Mouse (Mus musculus) ZHBTc4 (cell line): ENCODE measurements at regions not wholly inside any gene's neighbourhood (a gene's known extent, or its start where the extent isn't known, plus 50 kb on each side); places are given as distances from the start of the nearest gene placed in this dataset.

Experiments
- DNase-seq: peaks from one replicate; pipeline ENCODE4 v3.0.0-alpha.2; 2011; ENCODE audit warnings: low read depth, low spot score

DNA sequence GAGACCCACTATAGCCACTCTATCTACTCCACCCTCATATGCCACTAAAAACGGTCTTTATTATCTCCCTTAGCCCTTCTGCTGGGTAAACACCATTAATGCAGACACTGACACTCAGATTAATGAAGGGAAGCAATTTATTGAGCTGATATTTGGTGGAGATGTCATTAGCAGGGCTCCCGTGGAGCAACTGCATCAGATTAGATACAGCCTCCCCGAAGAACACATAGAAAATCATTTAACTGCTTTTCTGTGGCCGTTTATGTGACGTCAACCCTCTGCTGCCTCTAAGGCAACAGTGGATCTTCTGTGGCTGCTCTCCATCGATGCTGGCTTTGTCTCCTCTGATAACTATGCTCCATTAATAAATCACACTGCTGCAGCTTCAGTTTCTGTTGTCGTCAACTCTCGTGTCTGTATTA is 207.2 kb upstream of the Hnrnpa3 start:
- no peak for DNase-seq

- DNase-seq: no peak
Observed at GRCm38 (mm10) chr2:75452274-75453148, 206.6 kb upstream of the Hnrnpa3 start.

- no peak for DNase-seq
Observed at GRCm38 (mm10) chr2:75455481-75455880, 203.6 kb upstream of the Hnrnpa3 start.

- DNase-seq: no peak
Observed at GRCm38 (mm10) chr2:75456272-75456671, 202.8 kb upstream of the Hnrnpa3 start.

- DNase-seq: no peak
Observed at GRCm38 (mm10) chr2:75457423-75457822, 201.6 kb upstream of the Hnrnpa3 start.

GRCm38 (mm10) chr2:75458898-75459297 is 200.2 kb upstream of the Hnrnpa3 start:
- DNase-seq: no peak

- no peak for DNase-seq
Observed at GRCm38 (mm10) chr2:75460419-75460818, 198.6 kb upstream of the Hnrnpa3 start.

- no peak for DNase-seq
Observed at GRCm38 (mm10) chr2:75461019-75461418, 198.0 kb upstream of the Hnrnpa3 start.

DNA sequence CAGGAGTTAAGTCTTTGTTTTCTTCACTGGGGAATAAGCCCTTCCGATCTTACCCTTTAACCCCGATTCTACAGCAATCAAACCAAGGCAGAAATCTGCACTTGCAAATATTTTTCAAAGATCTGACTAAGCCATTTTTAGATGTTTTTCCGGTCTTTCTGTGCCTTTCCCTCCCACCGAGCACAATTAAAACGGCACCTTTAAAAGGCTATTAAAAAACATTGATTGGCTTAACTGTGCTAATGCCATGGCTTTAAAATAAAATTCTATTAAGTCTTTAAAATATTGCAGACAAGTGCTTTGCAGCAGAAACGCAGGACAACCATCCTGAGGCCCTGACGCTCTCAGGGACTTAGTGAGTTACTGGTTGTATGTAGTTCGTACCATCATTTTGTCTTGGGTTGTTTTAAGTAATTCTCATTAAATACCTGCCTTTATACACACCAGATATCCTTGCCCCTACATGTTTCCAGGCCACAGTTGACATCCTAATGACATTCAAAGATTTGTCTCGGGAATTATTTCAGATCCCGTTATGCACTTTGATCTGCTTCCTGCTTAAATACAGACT is 197.6 kb upstream of the Hnrnpa3 start:
- no peak for DNase-seq

GRCm38 (mm10) chr2:75462030-75462671 is 196.9 kb upstream of the Hnrnpa3 start:
- DNase-seq: no peak

GRCm38 (mm10) chr2:75463091-75463490 is 196.0 kb upstream of the Hnrnpa3 start:
- DNase-seq: no peak

GRCm38 (mm10) chr2:75464429-75464828 is 194.6 kb upstream of the Hnrnpa3 start:
- no peak for DNase-seq

DNA sequence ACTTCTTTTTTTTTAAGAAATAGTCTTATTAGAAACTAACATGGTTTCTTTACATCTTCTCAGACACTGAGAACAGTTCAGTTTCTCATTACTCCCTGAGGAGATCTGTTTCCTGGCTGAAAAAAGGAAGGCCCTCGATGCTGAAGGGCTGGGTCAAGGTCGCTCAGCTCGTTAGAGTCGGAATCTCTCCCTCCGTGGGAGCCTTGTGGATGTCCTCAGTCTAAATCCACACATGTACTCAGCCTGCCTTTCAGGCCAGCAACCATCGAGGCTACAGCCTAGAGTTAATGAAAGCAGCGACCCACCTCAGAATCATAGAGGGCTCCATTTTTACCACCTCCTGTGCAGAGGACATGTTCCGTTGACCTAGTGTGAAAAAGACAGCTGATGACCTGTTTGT is 190.2 kb upstream of the Hnrnpa3 start:
- no peak for DNase-seq

DNA sequence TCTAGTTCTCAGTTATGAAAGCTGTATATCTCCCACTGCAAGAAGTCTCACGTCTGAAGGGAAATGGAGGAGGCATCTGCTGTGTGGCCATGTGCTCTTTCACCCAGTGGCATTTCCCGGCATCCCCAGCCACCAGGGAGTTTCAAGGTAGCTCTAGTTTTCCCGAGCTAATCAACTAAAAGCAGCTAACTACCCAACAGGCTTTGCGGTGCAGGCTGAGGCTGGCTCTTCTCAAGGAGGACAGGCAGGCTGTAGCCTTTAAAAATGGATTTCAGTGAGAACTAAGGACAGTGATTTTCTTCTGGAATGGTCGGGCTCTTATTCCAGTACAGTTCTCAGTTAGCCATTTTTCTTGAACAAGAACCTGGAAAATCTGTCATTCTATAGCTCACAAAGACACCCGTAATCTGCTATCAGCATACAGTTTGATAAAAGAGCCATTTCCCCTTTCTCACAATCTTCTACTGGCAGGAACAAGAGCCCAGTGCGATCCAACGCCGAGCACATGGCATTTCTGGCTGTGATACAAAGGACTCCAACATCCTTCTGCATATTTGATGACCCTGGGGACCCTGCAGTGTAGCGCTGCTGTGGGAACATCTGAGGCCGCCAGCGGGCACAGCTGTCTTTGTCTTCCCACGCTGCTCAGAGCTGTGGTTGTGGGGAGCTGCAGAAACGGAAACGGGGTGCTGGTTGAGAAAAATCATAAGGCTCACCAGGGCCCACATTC is 188.9 kb upstream of the Hnrnpa3 start:
- DNase-seq: no peak

DNA sequence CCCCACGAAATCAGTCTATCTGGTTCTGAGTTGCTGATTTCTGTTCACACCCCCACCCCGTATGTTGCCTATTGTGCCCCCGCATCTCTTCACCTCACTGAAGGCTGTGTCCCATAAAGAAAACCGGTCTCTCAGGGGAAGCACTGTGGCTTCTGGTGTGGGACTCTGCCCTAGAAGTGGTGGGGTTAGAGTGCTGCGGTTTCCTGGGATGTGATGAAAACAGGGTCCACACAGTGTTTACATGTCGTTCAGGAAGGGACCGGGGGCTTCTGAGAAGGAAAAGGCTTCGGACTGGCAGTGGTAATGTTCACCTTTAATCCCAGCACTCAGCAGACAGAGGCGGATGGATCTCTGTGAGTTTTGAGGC is 188.4 kb upstream of the Hnrnpa3 start:
- DNase-seq: no peak

DNA sequence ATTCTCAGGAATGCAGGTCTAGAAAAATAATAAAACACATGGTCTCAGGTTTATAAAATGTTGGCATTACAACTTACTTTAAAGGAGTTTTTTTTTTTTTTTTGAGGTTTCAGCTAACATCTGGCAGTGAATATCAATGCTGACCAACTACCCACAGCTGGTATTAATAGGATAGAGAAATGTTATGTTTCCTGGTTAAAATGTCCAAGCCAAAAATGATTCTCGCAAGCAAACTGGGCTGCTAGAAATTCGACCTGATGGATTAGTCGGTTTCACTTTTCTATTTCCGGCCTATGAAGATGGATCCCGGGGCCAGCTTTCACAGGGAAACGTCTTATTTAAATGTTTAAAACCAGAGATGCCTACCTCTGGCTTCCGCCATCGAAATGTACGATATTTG is 186.6 kb upstream of the Hnrnpa3 start:
- no peak for DNase-seq

DNA sequence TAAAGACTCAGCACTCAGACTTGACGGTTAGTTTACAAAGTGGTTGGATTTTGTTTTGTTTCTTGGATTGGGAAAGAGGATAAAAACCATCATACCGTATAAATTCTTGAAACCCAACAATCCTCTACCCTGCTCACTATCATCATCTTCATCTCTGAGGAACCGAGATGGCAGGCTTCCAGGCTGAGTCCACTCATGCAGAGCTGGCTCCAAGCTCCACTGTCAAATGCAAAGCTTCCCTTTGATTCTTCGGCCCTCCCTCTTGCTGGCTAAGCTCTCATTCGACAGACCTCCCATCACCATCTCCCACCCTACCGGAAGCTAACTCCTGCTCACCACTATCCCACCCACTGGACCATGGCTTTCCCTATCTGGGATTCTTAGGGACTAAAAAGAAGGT is 184.6 kb upstream of the Hnrnpa3 start:
- no peak for DNase-seq

DNA sequence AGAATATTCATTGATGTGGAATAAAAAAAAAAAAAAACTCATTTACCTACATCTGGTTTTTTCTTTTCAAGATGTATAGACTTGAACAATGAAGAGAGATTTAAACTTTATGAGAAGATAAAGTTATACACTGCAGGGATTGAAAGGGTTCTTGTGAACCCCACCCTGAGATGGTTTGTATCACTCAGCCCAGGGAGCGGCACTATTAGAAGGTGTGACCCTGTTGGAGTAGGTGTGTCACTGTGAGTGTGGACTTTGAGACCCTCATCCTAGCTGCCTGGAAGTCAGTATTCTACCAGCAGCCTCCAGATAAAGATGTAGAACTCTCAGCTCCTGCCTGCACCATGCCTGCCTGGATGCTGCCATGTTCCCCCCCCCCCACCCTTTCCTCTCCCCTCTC is 182.7 kb upstream of the Hnrnpa3 start:
- no peak for DNase-seq

- no peak for DNase-seq
Observed at GRCm38 (mm10) chr2:75477076-75477475, 182.0 kb upstream of the Hnrnpa3 start.

DNA sequence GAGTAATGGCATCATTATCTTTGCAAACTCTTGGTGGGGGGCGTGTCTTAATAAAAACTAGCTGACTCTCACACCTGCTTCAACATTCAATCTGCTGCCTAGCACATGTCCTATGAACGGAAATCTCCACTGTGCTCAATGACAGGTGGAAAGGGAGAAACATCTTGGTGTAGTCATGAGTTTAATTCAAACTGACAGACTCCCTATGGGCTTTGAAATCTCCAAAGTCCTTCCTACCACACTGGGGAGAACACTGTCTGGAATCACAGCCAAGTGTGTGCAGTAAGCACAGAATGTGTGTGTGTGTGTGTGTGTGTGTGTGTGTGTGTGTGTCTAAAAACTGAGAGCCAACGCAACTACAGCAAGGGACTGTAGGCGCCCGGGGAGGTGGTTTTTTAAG is 179.5 kb upstream of the Hnrnpa3 start:
- DNase-seq: no peak

DNA sequence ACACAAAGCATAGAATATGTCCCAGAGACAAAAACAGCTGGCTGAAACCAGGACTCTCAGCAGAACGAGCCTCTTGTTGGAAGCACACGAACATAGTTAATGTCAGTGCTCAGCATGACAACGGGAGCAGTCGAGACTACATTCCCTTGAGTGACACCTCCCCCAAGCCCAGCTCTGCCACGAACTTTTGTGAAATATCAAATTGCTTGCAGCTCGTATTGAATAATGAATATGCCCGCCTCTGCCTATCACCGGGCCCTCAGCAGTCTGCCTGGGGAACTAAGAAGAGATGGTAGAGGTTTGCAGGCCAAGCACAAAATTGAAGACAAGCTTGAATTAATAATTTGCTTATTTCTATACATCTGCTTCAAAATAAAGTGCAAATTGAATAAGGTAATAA is 177.2 kb upstream of the Hnrnpa3 start:
- DNase-seq: peak; percentile 7

GRCm38 (mm10) chr2:75482484-75482883 is 176.6 kb upstream of the Hnrnpa3 start:
- no peak for DNase-seq
